Mouse (Mus musculus): ENCODE measurements around the gene Ogdh. TPM values are rescaled to one million over a fixed set of nuclear protein-coding genes. Genes with fewer than 3 reads are reported as not detected.

Ogdh gene
- total and polyA plus RNA-seq, 2 experiments = 69.9 to 85.2 TPM

DNA sequence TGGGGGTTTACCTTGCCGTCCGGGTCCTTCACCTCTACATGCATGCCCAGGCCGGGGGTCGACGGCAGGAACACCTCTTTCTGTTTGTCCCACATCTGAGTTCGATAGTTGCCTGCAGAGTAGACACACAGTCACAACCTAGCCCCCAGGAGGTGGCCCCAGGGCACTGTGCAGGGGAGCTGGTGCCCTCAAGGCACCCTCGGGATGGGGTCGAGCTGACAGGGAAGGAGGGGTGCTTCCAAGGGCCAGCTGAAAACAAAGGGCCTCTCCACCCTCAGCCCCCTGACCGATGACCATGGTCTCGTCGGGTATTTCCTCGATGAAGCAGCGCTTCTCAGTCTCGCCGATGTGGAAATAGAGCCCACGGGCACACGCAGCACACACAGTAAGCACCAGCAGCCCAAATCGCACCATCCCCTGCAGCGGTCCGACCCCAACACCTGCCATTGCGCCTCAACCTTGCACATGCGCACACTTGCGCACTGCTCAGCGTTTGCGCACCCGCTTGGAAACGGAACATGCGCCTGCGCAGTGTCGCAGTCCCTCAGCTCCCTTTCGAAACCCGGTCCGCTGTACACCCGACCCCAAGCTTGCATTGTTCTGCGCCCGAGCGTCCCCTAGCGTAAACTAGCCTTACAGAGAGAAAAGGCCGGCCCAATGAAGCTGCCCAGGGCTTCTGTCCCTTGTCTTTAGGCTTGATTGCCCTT, 16.9 kb upstream of the Ogdh start, which contains the start of gene Tmed4:
TSS of gene Tmed4 (minus strand) at position 484 of the 707 bp plus-strand sequence.
- Histone ChIP-seq H3K4me3 (ENCODE audit: insufficient read depth, low read depth, low read length) (peak within 1 kb of the TSS; percentile 73), H3K9ac (ENCODE audit: low read depth, low read length) (peak within 1 kb of the TSS; percentile 80), H3K4me1 (ENCODE audit: control insufficient read depth, insufficient read depth, low read length) (peaks cover 10% of the 10 kb centered on the region), H3K27me3 (ENCODE audit: control insufficient read depth, insufficient read depth, low read length) (no peaks in the 10 kb centered on the region), H3K36me3 (ENCODE audit: control insufficient read depth, insufficient read depth, low read length) (peaks cover 4% of the 10 kb centered on the region; the same call in 1 of the 2 replicates), H3K79me2 (ENCODE audit: control insufficient read depth, insufficient read depth, low read length) (no peaks in the 10 kb centered on the region), H3K27ac (replicated peaks; ENCODE audit: insufficient read depth, low read depth, low read length) (peak within 1 kb of the TSS; percentile 25)
- under 1% methylated on average over 39 of the region's 39 CpGs for WGBS
- DNase-seq (ENCODE audit: extremely low read depth, low read depth, low spot score) = peak; percentile 91
- peak; percentile 93 for TF ChIP-seq POLR2A (IDR thresholded peaks at IDR 0.05; ENCODE audit: extremely low read depth, insufficient read depth, low read length)
- peak; percentile 84 for TF ChIP-seq CTCF (IDR thresholded peaks at IDR 0.05; ENCODE audit: low read depth, low read length)

DNA sequence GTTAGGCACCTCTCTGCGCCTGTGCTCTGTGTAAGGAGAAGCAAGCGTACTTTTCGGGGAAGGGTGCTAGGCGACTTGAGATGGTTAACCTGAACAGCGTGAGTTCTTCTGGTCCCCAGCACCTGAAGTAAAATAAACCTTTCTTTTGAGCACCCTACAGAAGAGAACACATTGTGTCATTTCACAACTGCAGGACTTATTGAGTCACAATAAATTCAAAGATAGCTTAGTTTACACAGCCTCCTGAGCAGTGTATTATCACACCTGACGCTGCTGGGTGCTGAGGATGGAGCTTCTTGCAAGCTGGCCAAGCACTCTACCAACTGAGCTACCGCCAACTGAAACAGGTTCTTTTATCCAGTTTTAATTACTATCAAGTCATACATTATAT, 16.3 kb upstream of the Ogdh start:
- WGBS = 30% methylated on average over 7 of the region's 7 CpGs
- no peak for TF ChIP-seq POLR2A (IDR thresholded peaks at IDR 0.05; ENCODE audit: extremely low read depth, insufficient read depth, low read length)
- TF ChIP-seq CTCF (IDR thresholded peaks at IDR 0.05; ENCODE audit: low read depth, low read length) = no peak
- DNase-seq (ENCODE audit: extremely low read depth, low read depth, low spot score) = no peak
- Histone ChIP-seq H3K4me1 (ENCODE audit: control insufficient read depth, insufficient read depth, low read length) (peaks cover 10% of the 10 kb centered on the region), H3K27ac (replicated peaks; ENCODE audit: insufficient read depth, low read depth, low read length) (no peak overlapping the region; the same call in 1 of the 2 replicates), H3K36me3 (ENCODE audit: control insufficient read depth, insufficient read depth, low read length) (peaks cover 4% of the 10 kb centered on the region; the same call in 1 of the 2 replicates), H3K9ac (ENCODE audit: low read depth, low read length) (peak overlapping the region; percentile 25; the same call in 1 of the 2 replicates), H3K27me3 (ENCODE audit: control insufficient read depth, insufficient read depth, low read length) (no peaks in the 10 kb centered on the region), H3K79me2 (ENCODE audit: control insufficient read depth, insufficient read depth, low read length) (no peaks in the 10 kb centered on the region), H3K4me3 (ENCODE audit: insufficient read depth, low read depth, low read length) (no peak overlapping the region)

DNA sequence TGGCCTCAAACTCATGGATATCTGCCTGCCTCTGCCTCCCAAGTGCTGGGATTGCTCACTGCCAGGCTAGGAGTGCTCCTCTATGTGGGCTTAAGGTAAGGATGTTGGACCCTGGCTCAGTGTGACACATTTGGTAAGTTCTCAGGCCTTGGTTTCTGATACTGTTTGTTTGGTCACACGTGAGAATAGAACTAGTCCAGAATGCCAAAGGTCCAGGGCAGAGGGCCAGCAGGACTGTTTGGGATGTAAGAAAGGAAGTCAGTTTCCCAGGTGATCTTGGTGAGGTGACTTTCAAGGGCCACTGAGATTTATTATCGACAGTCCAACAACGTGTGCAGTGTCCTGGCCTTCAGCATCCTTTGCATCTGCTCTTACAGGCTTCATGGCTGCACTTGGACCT, 15.0 kb upstream of the Ogdh start:
- DNase-seq (ENCODE audit: extremely low read depth, low read depth, low spot score) = peak; percentile 95
- whole genome bisulfite sequencing = 32% methylated on average over 3 of the region's 3 CpGs
- peak overlapping the region; percentile 32; the same call in 1 of the 2 replicates for H3K27ac ChIP-seq (replicated peaks; ENCODE audit: insufficient read depth, low read depth, low read length)
- H3K36me3 ChIP-seq (ENCODE audit: control insufficient read depth, insufficient read depth, low read length) = peaks cover 2% of the 10 kb centered on the region; the same call in 1 of the 2 replicates
- no peaks in the 10 kb centered on the region for H3K79me2 ChIP-seq (ENCODE audit: control insufficient read depth, insufficient read depth, low read length)
- H3K27me3 ChIP-seq (ENCODE audit: control insufficient read depth, insufficient read depth, low read length) = no peaks in the 10 kb centered on the region
- H3K4me1 ChIP-seq (ENCODE audit: control insufficient read depth, insufficient read depth, low read length) = peaks cover 10% of the 10 kb centered on the region
- H3K4me3 ChIP-seq (ENCODE audit: insufficient read depth, low read depth, low read length) = no peak overlapping the region
- TF ChIP-seq CTCF (IDR thresholded peaks at IDR 0.05; ENCODE audit: low read depth, low read length) = no peak
- TF ChIP-seq POLR2A (IDR thresholded peaks at IDR 0.05; ENCODE audit: extremely low read depth, insufficient read depth, low read length) = no peak
- H3K9ac ChIP-seq (ENCODE audit: low read depth, low read length) = no peak overlapping the region

DNA sequence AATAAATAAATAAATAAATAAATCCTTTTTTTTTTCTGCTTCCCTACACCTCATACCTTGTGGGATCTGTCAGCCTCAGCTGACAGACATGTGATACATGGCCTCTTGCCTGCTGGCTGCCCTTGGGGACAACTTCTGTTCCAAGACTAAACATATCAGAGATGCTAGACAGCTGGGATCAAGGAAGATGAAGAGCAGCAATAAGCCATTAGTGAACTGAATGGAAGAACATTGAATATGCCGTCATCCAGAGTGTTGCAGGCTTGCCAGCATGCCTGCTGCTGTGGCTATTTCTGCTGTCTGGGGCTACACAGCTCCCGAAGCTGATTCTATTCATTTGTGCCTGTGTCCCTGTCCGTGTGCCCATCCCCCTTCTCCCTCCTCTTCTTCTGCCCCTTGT, 8.5 kb upstream of the Ogdh start:
- 74% methylated on average over 3 of the region's 3 CpGs for whole genome bisulfite sequencing
- Histone ChIP-seq H3K27me3 (ENCODE audit: control insufficient read depth, insufficient read depth, low read length) (no peaks in the 10 kb centered on the region), H3K9ac (ENCODE audit: low read depth, low read length) (no peak overlapping the region), H3K4me3 (ENCODE audit: insufficient read depth, low read depth, low read length) (no peak overlapping the region), H3K27ac (replicated peaks; ENCODE audit: insufficient read depth, low read depth, low read length) (no peak overlapping the region), H3K79me2 (ENCODE audit: control insufficient read depth, insufficient read depth, low read length) (no peaks in the 10 kb centered on the region), H3K4me1 (ENCODE audit: control insufficient read depth, insufficient read depth, low read length) (no peaks in the 10 kb centered on the region), H3K36me3 (ENCODE audit: control insufficient read depth, insufficient read depth, low read length) (no peaks in the 10 kb centered on the region)
- no peak for DNase-seq (ENCODE audit: extremely low read depth, low read depth, low spot score)
- no peak for TF ChIP-seq CTCF (IDR thresholded peaks at IDR 0.05; ENCODE audit: low read depth, low read length)
- no peak for TF ChIP-seq POLR2A (IDR thresholded peaks at IDR 0.05; ENCODE audit: extremely low read depth, insufficient read depth, low read length)

DNA sequence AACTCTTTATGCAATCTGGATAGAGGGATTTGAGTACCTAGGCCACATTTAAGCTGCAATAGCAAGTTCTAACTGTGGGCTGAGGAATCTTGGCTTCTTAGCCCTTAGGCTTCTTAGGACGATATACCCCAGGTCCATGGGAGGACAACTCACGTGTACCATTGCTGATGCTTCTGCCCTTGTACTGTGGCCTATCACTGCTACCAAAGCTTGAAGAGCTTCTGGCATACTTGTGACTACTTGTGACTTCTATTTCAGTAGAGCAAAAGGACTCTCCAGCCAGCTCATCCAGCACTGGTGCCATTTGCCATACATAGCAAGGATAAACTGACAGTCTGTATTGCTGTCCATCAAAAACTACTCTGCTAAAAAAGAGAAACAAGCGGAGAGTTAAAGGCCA, 1.3 kb upstream of the Ogdh start:
- no peaks in the 10 kb centered on the region for H3K36me3 ChIP-seq (ENCODE audit: control insufficient read depth, insufficient read depth, low read length)
- WGBS = 95% methylated on average over 3 of the region's 3 CpGs
- TF ChIP-seq CTCF (IDR thresholded peaks at IDR 0.05; ENCODE audit: low read depth, low read length) = no peak
- no peak for TF ChIP-seq POLR2A (IDR thresholded peaks at IDR 0.05; ENCODE audit: extremely low read depth, insufficient read depth, low read length)
- DNase-seq (ENCODE audit: extremely low read depth, low read depth, low spot score) = no peak
- H3K9ac ChIP-seq (ENCODE audit: low read depth, low read length) = no peak overlapping the region
- H3K79me2 ChIP-seq (ENCODE audit: control insufficient read depth, insufficient read depth, low read length) = peaks cover 8% of the 10 kb centered on the region; the same call in 1 of the 2 replicates
- H3K27ac ChIP-seq (replicated peaks; ENCODE audit: insufficient read depth, low read depth, low read length) = no peak overlapping the region
- peaks cover 9% of the 10 kb centered on the region for H3K4me1 ChIP-seq (ENCODE audit: control insufficient read depth, insufficient read depth, low read length)
- no peak overlapping the region for H3K4me3 ChIP-seq (ENCODE audit: insufficient read depth, low read depth, low read length)
- H3K27me3 ChIP-seq (ENCODE audit: control insufficient read depth, insufficient read depth, low read length) = no peaks in the 10 kb centered on the region

DNA sequence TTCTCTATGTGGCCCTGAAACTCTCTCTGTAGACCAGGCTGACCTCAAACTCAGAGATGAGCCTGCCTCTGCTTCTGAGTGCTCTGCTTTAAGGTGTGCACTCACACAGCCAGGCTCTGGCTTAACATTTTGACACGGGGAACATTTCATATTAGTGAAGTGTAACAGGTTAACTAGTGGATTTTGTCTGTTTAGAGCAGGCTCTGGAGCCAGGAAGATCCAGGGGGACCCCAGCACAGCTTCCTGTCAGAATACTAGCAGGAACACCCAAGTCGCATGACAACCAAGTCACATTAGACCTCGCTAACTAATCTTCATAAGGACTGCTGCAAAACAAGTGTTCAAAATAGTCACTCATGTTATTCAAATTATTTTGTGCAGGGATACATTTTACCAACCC, 550 bp upstream of the Ogdh start:
- Histone ChIP-seq H3K27ac (replicated peaks; ENCODE audit: insufficient read depth, low read depth, low read length) (peak overlapping the region; percentile 49), H3K79me2 (ENCODE audit: control insufficient read depth, insufficient read depth, low read length) (peaks cover 8% of the 10 kb centered on the region; the same call in 1 of the 2 replicates), H3K4me3 (ENCODE audit: insufficient read depth, low read depth, low read length) (peak overlapping the region; percentile 82), H3K9ac (ENCODE audit: low read depth, low read length) (peak overlapping the region; percentile 41), H3K27me3 (ENCODE audit: control insufficient read depth, insufficient read depth, low read length) (no peaks in the 10 kb centered on the region), H3K4me1 (ENCODE audit: control insufficient read depth, insufficient read depth, low read length) (peaks cover 9% of the 10 kb centered on the region), H3K36me3 (ENCODE audit: control insufficient read depth, insufficient read depth, low read length) (no peaks in the 10 kb centered on the region)
- DNase-seq (ENCODE audit: extremely low read depth, low read depth, low spot score) = no peak
- TF ChIP-seq POLR2A (IDR thresholded peaks at IDR 0.05; ENCODE audit: extremely low read depth, insufficient read depth, low read length) (no peak), CTCF (IDR thresholded peaks at IDR 0.05; ENCODE audit: low read depth, low read length) (no peak)
- 35% methylated on average over 3 of the region's 3 CpGs for WGBS
